Mouse (Mus musculus): ENCODE data around the gene Tgif2.
"Not testable (repeated sequence)": the region's sequence is repeated elsewhere in the genome, so short reads cannot be mapped to it uniquely, and the experiment has no call there.

Gene Tgif2

GRCm38 (mm10) chr2:156839319-156840191 is at the start of gene Tgif2:
Tgif2 (plus strand) TSS chr2:156840007.
- DNase-seq (ENCODE audit: low spot score), result peak; percentile 93

DNA sequence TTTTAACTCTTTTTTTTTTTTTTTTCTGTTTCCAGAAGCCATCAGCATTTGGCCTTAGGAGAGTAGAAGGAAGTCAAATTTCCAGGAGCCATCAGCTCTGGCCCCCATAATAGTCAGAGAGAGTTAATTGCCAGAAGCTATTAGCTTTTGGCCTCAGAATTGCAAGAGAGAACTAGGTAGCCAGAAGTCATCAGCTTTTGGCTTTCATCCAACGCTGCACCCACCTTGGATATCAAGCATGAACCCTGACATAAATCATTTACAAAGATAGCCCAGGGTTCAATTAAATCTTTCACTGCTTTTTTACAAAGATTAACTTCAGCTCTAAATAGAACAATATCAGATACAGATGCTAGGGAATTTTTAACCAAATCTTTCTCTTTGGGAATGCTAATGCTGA is 41.3 kb upstream of the Tgif2 start:
- DNase-seq (ENCODE audit: low spot score), result peak; percentile 14

- DNase-seq (ENCODE audit: low spot score), result peak; percentile 34
These were observed 38.8 kb upstream of the Tgif2 start for GRCm38 (mm10) chr2:156801045-156801444.

DNA sequence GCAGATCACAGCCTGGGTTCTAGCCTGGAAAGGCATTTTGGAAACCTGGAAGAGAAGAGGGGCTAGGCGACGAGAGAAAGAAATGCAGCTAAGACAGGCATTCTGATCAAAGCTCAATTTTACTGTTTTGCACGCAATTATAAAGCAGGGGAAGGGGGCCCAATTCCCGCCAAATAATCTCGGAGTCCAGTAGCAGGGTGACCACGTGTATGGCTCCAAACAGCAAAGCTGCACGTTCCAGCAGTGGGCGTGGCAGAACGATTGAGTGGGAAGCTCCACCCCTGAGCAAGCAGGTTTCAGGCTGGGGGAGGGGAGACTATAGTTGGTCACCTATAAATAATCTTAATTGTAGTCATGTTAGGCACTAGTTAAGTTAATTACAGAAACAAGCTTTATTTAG is 37.7 kb upstream of the Tgif2 start:
- peak; percentile 37 for DNase-seq (ENCODE audit: low spot score)

GRCm38 (mm10) chr2:156803698-156804372 is 36.0 kb upstream of the Tgif2 start:
- peak; percentile 13 for DNase-seq (ENCODE audit: low spot score)

GRCm38 (mm10) chr2:156804589-156804988 is 35.2 kb upstream of the Tgif2 start:
- DNase-seq (ENCODE audit: low spot score), result peak; percentile 35

GRCm38 (mm10) chr2:156806886-156807285 is 32.9 kb upstream of the Tgif2 start:
- DNase-seq (ENCODE audit: low spot score), result peak; percentile 30

GRCm38 (mm10) chr2:156809579-156809978 is 30.2 kb upstream of the Tgif2 start:
- DNase-seq (ENCODE audit: low spot score), result peak; percentile 80

GRCm38 (mm10) chr2:156810716-156811115 is 29.1 kb upstream of the Tgif2 start:
- DNase-seq (ENCODE audit: low spot score), result peak; percentile 39

GRCm38 (mm10) chr2:156811556-156811955 is 28.3 kb upstream of the Tgif2 start:
- DNase-seq (ENCODE audit: low spot score), result no peak

DNA sequence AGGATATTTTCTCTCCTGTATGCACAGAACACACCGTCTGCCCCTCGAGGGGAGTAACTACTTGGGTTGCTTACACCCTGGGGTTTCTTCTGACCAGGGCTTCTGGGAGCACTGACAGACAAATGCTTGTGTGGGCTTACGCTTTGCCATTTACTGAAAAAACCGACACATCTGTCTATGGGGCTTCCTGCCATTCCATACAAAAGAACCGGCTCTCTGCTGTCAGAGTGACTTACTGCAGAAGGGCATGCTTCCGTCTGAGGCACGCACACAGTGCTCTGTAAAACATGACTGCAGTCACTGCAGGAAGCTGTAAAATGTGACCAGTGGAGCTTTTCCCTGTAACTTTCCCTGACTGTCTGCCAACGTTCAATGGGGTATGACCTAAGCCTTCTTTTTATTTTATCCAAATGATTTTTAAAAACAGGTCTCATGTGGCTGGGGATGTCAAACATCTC is 25.4 kb upstream of the Tgif2 start:
- peak; percentile 35 for DNase-seq (ENCODE audit: low spot score)

- peak; percentile 32 for DNase-seq (ENCODE audit: low spot score)
These were observed 24.9 kb upstream of the Tgif2 start for GRCm38 (mm10) chr2:156814893-156815292.

GRCm38 (mm10) chr2:156815412-156815811 is 24.4 kb upstream of the Tgif2 start:
- peak; percentile 28 for DNase-seq (ENCODE audit: low spot score)

- DNase-seq (ENCODE audit: low spot score), result no peak
These were observed 23.7 kb upstream of the Tgif2 start for GRCm38 (mm10) chr2:156816116-156816515.

- DNase-seq (ENCODE audit: low spot score), result not testable (repeated sequence)
These were observed 14.7 kb upstream of the Tgif2 start for GRCm38 (mm10) chr2:156825128-156825527.

GRCm38 (mm10) chr2:156834336-156834735 is 5.5 kb upstream of the Tgif2 start:
- no peak for DNase-seq (ENCODE audit: low spot score)

- no peak for DNase-seq (ENCODE audit: low spot score)
These were observed 968 bp upstream of the Tgif2 start for GRCm38 (mm10) chr2:156838839-156839238.

- DNase-seq (ENCODE audit: low spot score), result peak; percentile 79
These were observed 657 bp downstream of the Tgif2 start for GRCm38 (mm10) chr2:156840301-156841027.

- peak; percentile 86 for DNase-seq (ENCODE audit: low spot score)
These were observed 1.4 kb downstream of the Tgif2 start for GRCm38 (mm10) chr2:156841028-156841840.

DNA sequence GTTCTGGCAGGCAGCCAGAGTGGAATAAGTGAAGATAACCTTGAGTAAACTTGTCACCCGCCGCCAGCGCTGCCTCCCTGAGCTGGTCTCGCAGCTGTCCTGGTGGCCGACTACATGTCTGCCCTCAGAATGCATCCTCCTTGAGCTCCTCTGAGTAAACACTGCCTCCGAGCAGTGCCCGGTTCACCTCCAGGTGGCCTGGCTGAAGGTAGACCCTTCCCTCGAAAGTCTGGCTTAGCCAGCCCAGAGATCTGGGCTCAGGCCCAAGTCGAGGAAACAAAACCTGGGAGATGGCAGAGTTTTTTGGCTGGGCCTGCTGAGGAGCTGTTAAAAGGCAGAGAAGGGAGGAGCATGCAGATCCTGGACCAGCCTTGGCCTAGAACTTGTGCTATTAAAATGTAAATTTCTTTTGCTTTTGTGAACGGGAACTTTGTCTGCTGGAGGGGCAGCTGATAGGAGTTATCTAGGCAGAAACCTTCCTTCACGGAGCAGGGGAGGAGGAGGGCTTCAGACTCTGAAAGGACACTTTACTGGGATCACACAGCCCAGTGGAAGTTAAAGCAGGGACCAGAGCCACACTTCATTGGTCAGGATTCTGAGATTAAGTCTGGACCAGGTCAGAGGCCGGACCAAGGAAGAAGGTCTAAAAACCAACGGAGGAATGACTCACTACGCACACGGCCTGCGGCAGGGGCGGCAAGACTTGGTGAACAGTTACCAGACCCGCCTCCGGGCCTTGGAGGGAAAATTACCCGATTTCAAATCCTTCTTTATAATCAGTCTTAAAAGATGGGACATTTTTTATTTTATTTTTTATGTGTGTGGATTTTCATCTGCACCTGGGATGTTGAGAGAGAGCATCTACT is 2.3 kb downstream of the Tgif2 start:
- DNase-seq (ENCODE audit: low spot score), result peak; percentile 84

- no peak for DNase-seq (ENCODE audit: low spot score)
These were observed 2.9 kb downstream of the Tgif2 start for GRCm38 (mm10) chr2:156842711-156843110.

All from testis, postnatal 10 days (tissue).